Mouse (Mus musculus): Measurements from ENCODE around the gene Slc13a2.

The Slc13a2 gene

GRCm38 (mm10) chr11:78422055-78422819 lies at the start of gene Slc13a2:
Gene Slc13a2, minus strand, starts transcription at chr11:78422217.
- DNase-seq (ENCODE audit: low spot score in 2 of 2): no peak

GRCm38 (mm10) chr11:78471326-78472103 lies 49.5 kb upstream of the Slc13a2 start:
- DNase-seq (ENCODE audit: low spot score in 2 of 2): no peak

- DNase-seq (ENCODE audit: low spot score in 2 of 2): no peak
These were observed 45.9 kb upstream of the Slc13a2 start for GRCm38 (mm10) chr11:78467932-78468331.

DNA sequence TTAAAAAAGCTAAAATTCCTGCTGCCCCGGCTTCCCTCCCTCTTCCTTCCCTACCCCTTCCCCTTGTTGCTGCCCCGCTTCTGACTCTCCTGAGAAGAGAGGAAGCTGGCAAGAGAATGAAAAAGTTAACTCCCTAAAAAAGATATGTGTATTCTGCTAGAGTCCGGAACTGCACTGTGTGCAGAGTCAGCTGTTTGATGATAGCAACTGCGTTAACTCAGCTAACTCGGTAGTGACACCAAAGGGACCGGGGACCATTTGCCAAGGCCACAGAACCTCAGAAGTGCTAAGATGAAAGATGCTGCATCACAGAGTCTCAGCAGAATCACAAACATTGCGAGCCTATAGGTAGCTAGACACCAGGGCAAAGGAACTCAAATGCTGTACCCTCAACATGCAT lies 45.5 kb upstream of the Slc13a2 start:
- DNase-seq (ENCODE audit: low spot score in 2 of 2): no peak

GRCm38 (mm10) chr11:78466242-78466912 lies 44.4 kb upstream of the Slc13a2 start:
- DNase-seq (ENCODE audit: low spot score in 2 of 2): no peak

DNA sequence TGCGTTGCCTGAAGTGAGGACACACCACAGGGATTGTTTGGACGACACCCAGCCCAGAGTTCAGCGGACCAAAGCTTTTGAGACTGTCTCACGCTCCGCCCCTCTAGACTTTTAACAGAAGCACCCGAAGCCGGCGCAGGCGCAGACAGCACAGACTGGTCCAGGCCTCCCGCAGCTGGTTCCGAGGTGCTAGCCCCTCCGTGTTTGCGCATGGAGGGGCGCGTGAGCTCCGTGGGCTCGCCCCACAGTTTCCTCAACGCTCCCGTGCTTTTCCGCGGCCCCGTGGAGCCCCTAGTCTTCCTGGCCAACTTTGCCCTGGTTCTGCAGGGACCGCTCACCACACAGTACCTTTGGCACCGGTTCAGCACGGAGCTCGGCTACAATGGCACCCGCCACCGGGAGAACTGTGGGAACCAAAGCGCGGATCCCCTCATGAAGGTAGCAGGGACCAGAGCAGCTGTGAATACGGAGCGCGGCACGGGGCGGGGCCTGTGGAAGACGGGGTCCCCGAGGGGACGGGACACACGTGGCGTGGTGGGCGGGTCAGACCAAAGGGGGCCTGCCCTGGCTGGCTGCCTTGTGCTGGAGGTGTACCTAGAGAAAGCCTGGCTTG lies 43.7 kb upstream of the Slc13a2 start, which contains the start of gene Slc46a1:
Gene Slc46a1 (plus strand): TSS at position 130 of the 613 bp plus-strand sequence.
- peak; percentile 47 to 65 for DNase-seq (ENCODE audit: low spot score in 2 of 2)

DNA sequence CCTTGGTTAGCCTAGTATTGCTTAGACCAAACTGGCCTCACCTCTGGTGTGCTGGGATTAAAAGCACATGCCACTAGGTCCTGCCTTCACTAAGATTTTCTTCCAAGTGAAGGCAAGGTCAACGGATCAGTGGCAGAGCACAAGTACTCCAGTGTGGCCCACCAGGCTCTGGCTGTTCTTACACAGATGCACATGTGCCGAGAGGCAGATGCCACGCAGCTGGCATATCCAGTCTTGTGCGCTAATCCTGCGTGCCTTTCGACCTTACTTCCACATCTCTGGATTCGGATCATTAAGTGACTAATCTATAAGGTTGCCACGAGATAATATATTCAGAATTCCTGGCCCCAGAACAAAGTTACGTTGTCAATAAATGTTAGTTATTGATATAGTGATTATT lies 43.1 kb upstream of the Slc13a2 start:
- no peak for DNase-seq (ENCODE audit: low spot score in 2 of 2)

GRCm38 (mm10) chr11:78463286-78464036 lies 41.4 kb upstream of the Slc13a2 start:
- DNase-seq (ENCODE audit: low spot score in 2 of 2): no peak

DNA sequence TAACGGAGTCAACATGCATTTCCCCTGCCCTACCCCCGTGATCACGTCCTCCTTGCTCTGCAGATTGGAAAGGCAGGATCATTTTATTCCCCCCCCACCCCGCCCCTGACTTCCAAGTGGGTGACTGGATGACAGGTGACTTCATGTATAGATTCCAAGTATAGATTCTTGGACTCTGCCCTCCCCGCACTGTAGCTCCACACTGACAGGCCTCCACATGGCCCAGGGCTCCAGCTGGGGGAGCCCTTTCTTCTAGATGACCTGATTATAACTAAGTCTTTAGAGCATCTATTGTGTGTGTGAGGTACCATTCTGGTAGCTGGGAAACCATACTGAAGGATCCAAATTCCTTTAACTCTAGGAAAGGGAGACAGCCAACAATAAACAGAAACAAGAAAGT lies 40.7 kb upstream of the Slc13a2 start:
- DNase-seq (ENCODE audit: low spot score in 2 of 2): no peak

- DNase-seq (ENCODE audit: low spot score in 2 of 2): no peak
These were observed 39.9 kb upstream of the Slc13a2 start for GRCm38 (mm10) chr11:78461894-78462293.

DNA sequence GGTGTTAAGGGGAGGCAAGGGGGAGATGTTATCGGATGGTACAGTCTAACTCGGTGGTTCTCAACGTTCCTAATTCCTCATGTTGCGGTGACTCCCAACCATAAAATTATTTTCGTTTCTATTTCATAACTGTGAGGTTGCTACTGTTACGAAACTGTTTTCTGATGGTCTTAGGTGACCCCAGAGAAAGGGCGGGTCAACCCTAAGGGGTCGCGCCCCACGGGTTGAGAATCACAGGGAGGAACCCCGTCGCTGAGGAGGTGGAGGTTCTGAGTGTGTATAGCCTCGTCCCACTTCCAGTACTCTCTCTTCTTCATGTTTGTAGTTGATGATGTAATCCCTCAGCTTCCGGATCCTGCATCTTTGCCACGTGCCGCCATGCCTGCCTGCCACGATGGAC lies 36.7 kb upstream of the Slc13a2 start:
- no peak for DNase-seq (ENCODE audit: low spot score in 2 of 2)

DNA sequence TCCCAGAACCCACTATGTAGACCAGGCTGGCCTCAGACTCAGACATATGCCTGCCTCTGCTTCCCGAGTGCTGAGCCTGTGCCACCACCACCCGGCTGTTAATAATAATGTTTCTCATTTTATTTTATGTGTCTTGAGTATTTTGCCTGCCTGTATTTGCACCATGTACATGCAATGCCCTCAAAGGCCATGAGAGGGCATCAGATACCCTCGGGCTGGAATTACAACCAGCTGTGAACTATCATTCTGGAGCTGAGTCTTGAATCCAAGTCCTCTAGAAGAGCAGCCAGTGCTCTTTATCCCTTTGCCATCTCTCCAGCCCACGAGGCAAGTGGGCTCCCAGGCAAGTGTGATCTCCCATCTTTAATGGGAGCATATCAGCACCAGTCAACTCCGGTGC lies 33.3 kb upstream of the Slc13a2 start:
- DNase-seq (ENCODE audit: low spot score in 2 of 2): peak in 1 of 2 experiments; percentile 25

DNA sequence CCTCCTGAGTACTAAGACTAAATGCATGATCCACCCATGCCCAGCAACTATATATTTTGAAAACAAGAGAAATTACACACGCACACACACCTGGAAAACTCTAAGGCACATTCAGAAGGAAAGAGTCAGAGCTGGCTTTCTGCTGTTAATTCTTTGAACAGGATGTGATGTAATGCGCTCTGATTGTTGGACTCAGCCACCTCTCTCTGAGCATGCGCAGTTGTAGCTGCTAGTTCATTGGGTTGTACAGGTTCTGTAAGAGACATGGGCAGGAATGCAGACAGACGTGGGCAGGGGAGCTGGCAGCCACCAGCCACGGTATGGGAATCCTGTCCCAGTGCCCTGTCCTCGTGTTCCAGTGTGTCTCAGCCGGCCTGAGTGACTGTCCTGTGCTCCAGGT lies 32.3 kb upstream of the Slc13a2 start:
- no peak for DNase-seq (ENCODE audit: low spot score in 2 of 2)

GRCm38 (mm10) chr11:78453675-78454074 lies 31.7 kb upstream of the Slc13a2 start:
- DNase-seq (ENCODE audit: low spot score in 2 of 2): peak; percentile 40 to 68

DNA sequence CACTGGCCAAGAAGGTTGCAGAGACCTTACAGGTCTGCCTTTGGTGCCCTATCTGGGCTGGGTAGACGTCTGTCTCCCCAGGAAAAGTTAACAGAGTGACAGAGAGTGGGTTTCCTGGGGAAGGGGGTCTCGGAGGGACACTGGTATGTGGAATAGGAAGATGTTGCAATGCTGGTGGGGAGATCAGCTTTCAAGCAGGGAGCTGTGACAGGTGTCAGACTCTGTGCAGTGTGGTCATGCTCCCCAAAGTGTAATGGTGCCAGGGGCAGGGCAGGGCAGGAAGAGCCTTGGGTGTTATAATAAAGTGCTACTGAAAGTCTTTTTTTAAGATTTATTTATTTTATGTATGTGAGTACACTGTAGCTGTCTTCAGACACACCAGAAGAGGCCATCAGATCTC lies 28.3 kb upstream of the Slc13a2 start:
- no peak for DNase-seq (ENCODE audit: low spot score in 2 of 2)

- DNase-seq (ENCODE audit: low spot score in 2 of 2): no peak
These were observed 26.2 kb upstream of the Slc13a2 start for GRCm38 (mm10) chr11:78448242-78448641.

- DNase-seq (ENCODE audit: low spot score in 2 of 2): no peak
These were observed 25.2 kb upstream of the Slc13a2 start for GRCm38 (mm10) chr11:78447168-78447567.

- no peak for DNase-seq (ENCODE audit: low spot score in 2 of 2)
These were observed 21.1 kb upstream of the Slc13a2 start for GRCm38 (mm10) chr11:78443115-78443514.

- no peak for DNase-seq (ENCODE audit: low spot score in 2 of 2)
These were observed 16.4 kb upstream of the Slc13a2 start for GRCm38 (mm10) chr11:78438399-78438930.

GRCm38 (mm10) chr11:78437182-78437581 lies 15.2 kb upstream of the Slc13a2 start:
- DNase-seq (ENCODE audit: low spot score in 2 of 2): no peak

- DNase-seq (ENCODE audit: low spot score in 2 of 2): peak in 1 of 2 experiments; percentile 27
These were observed 13.8 kb upstream of the Slc13a2 start for GRCm38 (mm10) chr11:78435776-78436349.

All from spleen, postnatal 14 days (tissue).